Mouse (Mus musculus): ENCODE measurements at regions not wholly inside any gene's neighbourhood (a gene's known extent, or its start where the extent isn't known, plus 50 kb on each side); places are given as distances from the start of the nearest gene placed in this dataset.

GRCm38 (mm10) chr1:105921842-105922241 lies 68.4 kb upstream of the Zcchc2 start:
- TF ChIP-seq CTCF (IDR thresholded peaks at IDR 0.05; ENCODE audit: low read depth): no peak
- TF ChIP-seq EP300 (optimal IDR thresholded peaks at IDR 0.05): no peak
